Mouse (Mus musculus) liver, postnatal 0 days (tissue): ENCODE measurements around the gene Itgae. TPM values are rescaled to one million over a fixed set of nuclear protein-coding genes. Genes with fewer than 3 reads are reported as not detected.
A peak's percentile ranks its signal among the peaks of the same experiment; 100 is the strongest.

Experiments
- ATAC-seq: fragments of 200-750 bp; cut with Nextera tagmentation; 2 replicates; pipeline ENCODE4 v1.8.0; 2017; ENCODE audit warnings: mild to moderate bottlenecking, moderate library complexity
- DNase-seq: peaks from one replicate; pipeline ENCODE4 v3.0.0-alpha.2; 2016
- H3K27ac ChIP-seq: fragments of 300-500 bp; sonication (generic); 2 replicates; pipeline ENCODE4 v1.5.1; 2014; ENCODE audit warnings: antibody characterized with exemption, moderate library complexity, mild to moderate bottlenecking, low read depth
- H3K27me3 ChIP-seq: fragments of 300-500 bp; sonication (generic); 2 replicates; pipeline ENCODE4 v1.6.1; 2014; ENCODE audit warnings: low read length, control low read depth, mixed read lengths; ENCODE audit not compliant: insufficient read depth
- H3K36me3 ChIP-seq: fragments of 300-500 bp; sonication (generic); replicated peaks from 2 replicates; pipeline ENCODE4 v1.6.1; 2014; ENCODE audit warnings: mild to moderate bottlenecking, control low read depth, low read length, moderate library complexity, mixed read lengths; ENCODE audit not compliant: insufficient read depth
- H3K4me1 ChIP-seq: fragments of 300-500 bp; sonication (generic); 2 replicates; pipeline ENCODE4 v1.6.1; 2014; ENCODE audit warnings: antibody characterized with exemption, mild to moderate bottlenecking, control low read depth; ENCODE audit not compliant: insufficient read depth
- H3K4me2 ChIP-seq: fragments of 300-500 bp; sonication (generic); 2 replicates; pipeline ENCODE4 v1.6.1; 2014; ENCODE audit warnings: low read depth, mild to moderate bottlenecking, low read length, moderate library complexity, mixed read lengths
- H3K4me3 ChIP-seq: fragments of 300-500 bp; sonication (generic); 2 replicates; pipeline ENCODE4 v1.5.1; 2014; ENCODE audit warnings: low read depth, low read length
- H3K9ac ChIP-seq: fragments of 300-500 bp; sonication (generic); replicated peaks from 2 replicates; pipeline ENCODE4 v1.6.1; 2014; ENCODE audit warnings: mild to moderate bottlenecking, moderate library complexity
- H3K9me3 ChIP-seq: fragments of 300-500 bp; sonication (generic); 2 replicates; pipeline ENCODE4 v1.6.1; 2016; ENCODE audit warnings: mild to moderate bottlenecking, control low read depth, low read length, mixed read lengths
- CTCF ChIP-seq: sonication (generic); IDR thresholded peaks from 2 replicates; pipeline ENCODE4 v1.5.1; 2016; ENCODE audit warnings: antibody characterized with exemption, low read depth
- EP300 ChIP-seq: IDR thresholded peaks from 2 replicates; pipeline ENCODE4 v1.6.1; 2016; ENCODE audit warnings: antibody characterized with exemption, low read depth, mild to moderate bottlenecking
- WGBS: fragments of 180-500 bp; shearing (Covaris S2); extraction: QIAGEN DNeasy Blood & Tissue Kit; methylation state at CpG from one replicate; pipeline ENCODE4 v1.1.7; 2014; ENCODE audit not compliant: insufficient replicate concordance; 5-methylcytosine and 5-hydroxymethylcytosine counted together
- polyA plus RNA-seq: library from polyadenylated mRNA; unstranded; fragments of >200 nt; fragmentation: Nextera tagmentation; extraction: Ambion mirVana; gene quantifications from 2 replicates; pipeline ENCODE4 v1.2.1, GENCODE M21; 2015

The Itgae gene
- polyA plus RNA-seq, 1 experiment from 2014 or later = 0.33 TPM

DNA sequence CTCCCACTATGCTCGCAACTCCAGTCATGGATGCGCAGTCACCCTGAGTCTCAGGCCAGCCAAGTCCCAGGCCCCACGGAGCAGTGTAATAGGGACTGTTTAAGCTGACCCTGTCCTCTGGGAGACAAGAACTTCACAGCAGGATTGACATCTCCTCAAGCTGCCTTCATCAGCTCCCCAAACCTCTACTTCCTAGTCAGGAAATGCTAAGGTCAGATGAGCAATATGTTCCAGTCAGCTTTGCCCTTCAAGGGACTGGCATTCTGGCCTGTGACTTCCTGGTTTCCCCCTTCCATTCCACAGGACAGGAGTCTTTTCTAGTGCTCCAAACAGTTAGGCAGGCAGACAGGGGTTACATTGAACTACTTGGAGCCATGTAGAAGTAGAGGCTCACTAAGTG, 19.6 kb downstream of the Itgae start:
- no peak overlapping the region for H3K4me2 ChIP-seq
- DNase-seq (no peak), ATAC-seq (0 out of 2 replicates have a peak, but pooled peaks have one; percentile 4)
- H3K4me3 ChIP-seq = no peak overlapping the region
- H3K27me3 ChIP-seq = no peaks in the 10 kb centered on the region
- H3K9ac ChIP-seq = no peak overlapping the region
- TF ChIP-seq CTCF (no peak), EP300 (no peak)
- no peaks in the 10 kb centered on the region for H3K36me3 ChIP-seq
- peaks cover 6% of the 10 kb centered on the region; the same call in 1 of the 2 replicates for H3K4me1 ChIP-seq
- 82% methylated on average over 3 of the region's 3 CpGs for WGBS
- H3K27ac ChIP-seq = peak overlapping the region; percentile 24; the same call in 1 of the 2 replicates
- H3K9me3 ChIP-seq = no peaks in the 10 kb centered on the region

GRCm38 (mm10) chr11:73111414-73111813, 21.0 kb downstream of the Itgae start:
- ATAC-seq (no peak), DNase-seq (no peak)
- no peaks in the 10 kb centered on the region for H3K27me3 ChIP-seq
- no peak overlapping the region for H3K4me2 ChIP-seq
- H3K4me1 ChIP-seq = peaks cover 6% of the 10 kb centered on the region; the same call in 1 of the 2 replicates
- 71% methylated on average over 6 of the region's 6 CpGs for WGBS
- no peak overlapping the region for H3K27ac ChIP-seq
- no peaks in the 10 kb centered on the region for H3K36me3 ChIP-seq
- no peaks in the 10 kb centered on the region for H3K9me3 ChIP-seq
- no peak overlapping the region for H3K4me3 ChIP-seq
- no peak overlapping the region for H3K9ac ChIP-seq
- TF ChIP-seq CTCF (no peak), EP300 (no peak)

DNA sequence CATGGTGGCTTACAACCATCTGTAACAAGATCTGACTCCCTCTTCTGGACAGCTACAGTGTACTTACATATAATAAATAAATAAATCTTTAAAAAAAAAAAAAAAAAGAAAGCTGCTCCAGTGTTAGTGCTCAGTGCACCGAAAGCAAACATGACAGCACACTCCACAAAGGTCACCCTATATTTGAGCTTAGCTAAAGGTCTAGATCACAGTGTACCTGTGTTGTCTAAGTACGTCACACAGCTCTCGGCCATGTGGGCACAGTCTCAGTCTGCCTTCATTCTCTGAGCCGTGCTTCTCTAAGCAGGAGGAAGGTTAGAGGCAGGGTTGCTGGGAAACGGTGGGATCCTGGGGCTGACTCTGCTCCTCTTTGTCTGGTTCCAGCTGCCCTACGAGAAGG, 36.1 kb downstream of the Itgae start:
- no peak for DNase-seq
- peak; percentile 91 for ATAC-seq
- no peak overlapping the region for H3K4me3 ChIP-seq
- H3K4me2 ChIP-seq = no peak overlapping the region
- no peaks in the 10 kb centered on the region for H3K9me3 ChIP-seq
- H3K27me3 ChIP-seq = no peaks in the 10 kb centered on the region
- no peak for TF ChIP-seq CTCF
- TF ChIP-seq EP300 = no peak
- 67% methylated on average over 6 of the region's 6 CpGs for WGBS
- H3K9ac ChIP-seq = no peak overlapping the region
- H3K36me3 ChIP-seq = no peaks in the 10 kb centered on the region
- H3K27ac ChIP-seq = no peak overlapping the region
- no peaks in the 10 kb centered on the region for H3K4me1 ChIP-seq

DNA sequence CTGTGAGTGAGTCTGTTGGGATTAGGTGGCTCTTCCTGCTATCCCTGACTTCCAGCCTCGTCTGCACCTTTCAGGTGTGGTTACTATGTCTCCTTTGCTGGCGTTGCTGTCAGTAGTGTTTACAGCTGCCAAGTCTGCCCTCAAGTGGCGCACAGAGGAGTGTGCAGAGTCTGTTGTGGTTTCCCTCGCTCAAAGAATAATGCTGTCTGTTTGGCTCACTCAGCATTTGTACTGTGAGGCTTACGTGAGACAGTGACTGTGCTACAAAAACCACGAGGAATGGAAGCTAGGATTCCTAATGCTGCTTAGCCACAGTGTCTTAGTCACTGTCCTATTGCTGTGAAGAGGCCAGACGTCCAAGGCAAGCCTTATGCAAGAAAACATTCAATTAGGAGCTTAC, 40.6 kb downstream of the Itgae start:
- Histone ChIP-seq H3K4me3 (no peak overlapping the region), H3K9ac (no peak overlapping the region), H3K9me3 (no peaks in the 10 kb centered on the region), H3K36me3 (peaks cover 13% of the 10 kb centered on the region; the same call in 1 of the 2 replicates), H3K27me3 (no peaks in the 10 kb centered on the region), H3K4me2 (no peak overlapping the region), H3K4me1 (peaks cover 15% of the 10 kb centered on the region), H3K27ac (no peak overlapping the region)
- TF ChIP-seq EP300 (no peak), CTCF (peak; percentile 68)
- 41% methylated on average over 7 of the region's 7 CpGs for WGBS
- DNase-seq = no peak
- ATAC-seq = peak; percentile 35; the same call in 1 of the 2 replicates

DNA sequence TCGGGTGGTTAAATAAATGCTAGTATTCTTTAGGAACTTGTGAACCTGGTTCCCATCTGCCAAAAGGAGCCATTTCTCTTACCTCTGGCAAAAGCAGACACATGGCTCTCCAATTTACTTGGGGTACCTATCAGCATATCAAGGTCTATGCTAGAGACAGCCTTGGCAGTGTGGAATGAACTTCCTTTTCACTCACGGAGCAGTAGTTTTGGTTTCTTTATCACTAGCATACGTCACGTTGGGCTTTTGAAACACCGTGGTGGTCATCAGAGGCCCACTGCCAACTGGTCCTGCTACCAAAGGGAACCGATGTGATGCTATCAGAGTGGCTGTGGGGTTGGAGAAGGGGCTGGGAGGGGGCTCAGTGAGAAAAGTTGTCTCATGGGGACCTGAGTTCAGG, 42.6 kb downstream of the Itgae start:
- Histone ChIP-seq H3K27ac (no peak overlapping the region), H3K4me1 (peaks cover 28% of the 10 kb centered on the region), H3K9ac (no peak overlapping the region), H3K9me3 (no peaks in the 10 kb centered on the region), H3K4me3 (no peak overlapping the region), H3K27me3 (no peaks in the 10 kb centered on the region), H3K4me2 (no peak overlapping the region), H3K36me3 (peaks cover 13% of the 10 kb centered on the region; the same call in 1 of the 2 replicates)
- TF ChIP-seq EP300 (no peak), CTCF (no peak)
- ATAC-seq (no peak), DNase-seq (no peak)
- 56% methylated on average over 6 of the region's 6 CpGs for WGBS

- peak overlapping the region; percentile 96; the same call in 1 of the 2 replicates for H3K9ac ChIP-seq
Observed at GRCm38 (mm10) chr11:73134222-73134621, 43.8 kb downstream of the Itgae start.

DNA sequence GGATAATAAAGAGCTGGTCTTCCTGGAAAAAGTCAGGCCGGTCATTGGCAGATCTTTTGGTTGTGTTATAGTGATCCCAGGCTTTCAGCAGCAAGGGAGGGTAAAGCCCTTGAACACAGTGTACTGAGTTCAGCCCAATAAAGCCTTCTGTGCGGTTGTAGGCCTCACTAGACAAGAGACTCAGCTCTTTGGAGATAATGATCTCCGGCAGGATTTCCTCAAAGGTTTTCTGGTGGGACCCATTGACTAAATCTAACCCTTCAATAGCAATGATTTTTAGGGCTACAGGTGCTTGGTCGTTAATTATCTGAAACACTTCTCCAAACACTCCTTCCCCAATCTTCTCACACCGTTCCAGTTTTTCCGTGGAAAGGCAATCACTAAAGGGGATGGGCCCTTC, 46.2 kb downstream of the Itgae start:
- Histone ChIP-seq H3K36me3 (peaks cover 13% of the 10 kb centered on the region; the same call in 1 of the 2 replicates), H3K4me1 (peaks cover 34% of the 10 kb centered on the region), H3K9ac (peak overlapping the region; percentile 96), H3K27ac (no peak overlapping the region), H3K4me2 (peak overlapping the region; percentile 87), H3K4me3 (peak overlapping the region; percentile 98), H3K27me3 (no peaks in the 10 kb centered on the region), H3K9me3 (no peaks in the 10 kb centered on the region)
- no peak for DNase-seq
- 42% methylated on average over 6 of the region's 6 CpGs for WGBS
- no peak for TF ChIP-seq EP300
- TF ChIP-seq CTCF = no peak
- ATAC-seq = no peak

More at GRCm38 (mm10) chr11:73134222-73134621, 43.8 kb downstream of the Itgae start:
- no peaks in the 10 kb centered on the region for H3K9me3 ChIP-seq
- H3K27me3 ChIP-seq = no peaks in the 10 kb centered on the region
- 80% methylated on average over 5 of the region's 5 CpGs for WGBS
- TF ChIP-seq EP300 (no peak), CTCF (no peak)
- peaks cover 34% of the 10 kb centered on the region for H3K4me1 ChIP-seq
- DNase-seq (no peak), ATAC-seq (no peak)
- no peak overlapping the region for H3K27ac ChIP-seq
- peak overlapping the region; percentile 87 for H3K4me2 ChIP-seq
- 0 out of 2 replicates have a peak overlapping the region, but pooled peaks have one; percentile 98 for H3K4me3 ChIP-seq
- peaks cover 13% of the 10 kb centered on the region; the same call in 1 of the 2 replicates for H3K36me3 ChIP-seq
